Mouse (Mus musculus): ENCODE results near the gene Brd1.

- TF ChIP-seq CTCF (IDR thresholded peaks at IDR 0.05; ENCODE audit: borderline replicate concordance, insufficient read depth, low read length) (no peak), POLR2A (IDR thresholded peaks at IDR 0.05; ENCODE audit: low read depth, low read length) (no peak)
Observed at GRCm38 (mm10) chr15:88697586-88697985, 36.4 kb downstream of the Brd1 start.

Data from embryonic fibroblast, embryonic 13.5 days (primary cell).